Mouse (Mus musculus) kidney, postnatal 0 days (tissue): ENCODE results near the gene Tmod4. TPM values are rescaled to one million over a fixed set of nuclear protein-coding genes. Genes with fewer than 3 reads are reported as not detected.

Experiments used
- ATAC-seq: fragments of 200-750 bp; cut with Nextera tagmentation; replicated peaks from 2 replicates; pipeline ENCODE4 v1.8.0; 2017; ENCODE audit warnings: low read depth, moderate number of reproducible peaks, moderate TSS enrichment, moderate library complexity; ENCODE audit not compliant: low FRiP score
- DNase-seq: peaks from one replicate; pipeline ENCODE4 v3.0.0-alpha.2; 2016; ENCODE audit warnings: low spot score
- H3K27ac ChIP-seq: fragments of 300-500 bp; sonication (generic); 2 replicates; pipeline ENCODE4 v1.5.1; 2014; ENCODE audit warnings: mild to moderate bottlenecking
- H3K27me3 ChIP-seq: fragments of 300-500 bp; sonication (generic); 2 replicates; pipeline ENCODE4 v1.6.1; 2014; ENCODE audit warnings: low read length, mixed read lengths; ENCODE audit not compliant: insufficient read depth
- H3K36me3 ChIP-seq: fragments of 300-500 bp; sonication (generic); 2 replicates; pipeline ENCODE4 v1.6.1; 2014; ENCODE audit warnings: low read length, mixed read lengths; ENCODE audit not compliant: insufficient read depth
- H3K4me1 ChIP-seq: fragments of 300-500 bp; sonication (generic); replicated peaks from 2 replicates; pipeline ENCODE4 v1.6.1; 2014; ENCODE audit warnings: antibody characterized with exemption, low read length, mixed read lengths; ENCODE audit not compliant: insufficient read depth
- H3K4me2 ChIP-seq: fragments of 300-500 bp; sonication (generic); 2 replicates; pipeline ENCODE4 v1.6.1; 2014; ENCODE audit warnings: mild to moderate bottlenecking, low read length, moderate library complexity, mixed read lengths
- H3K4me3 ChIP-seq: fragments of 300-500 bp; sonication (generic); replicated peaks from 2 replicates; pipeline ENCODE4 v1.5.1; 2014; ENCODE audit warnings: low read depth, low read length
- H3K9ac ChIP-seq: fragments of 300-500 bp; sonication (generic); 2 replicates; pipeline ENCODE4 v1.6.1; 2014; ENCODE audit warnings: low read depth, low read length
- H3K9me3 ChIP-seq: fragments of 300-500 bp; sonication (generic); replicated peaks from 2 replicates; pipeline ENCODE4 v1.6.1; 2016; ENCODE audit warnings: low read length, inconsistent platforms, mixed read lengths
- CTCF ChIP-seq: IDR thresholded peaks from 2 replicates; pipeline ENCODE4 v1.5.1; 2016; ENCODE audit warnings: antibody characterized with exemption, low read depth, mild to moderate bottlenecking, moderate library complexity
- WGBS: fragments of 180-500 bp; shearing (Covaris S2); extraction: QIAGEN DNeasy Blood & Tissue Kit; methylation state at CpG from one replicate; pipeline ENCODE4 v1.1.7; 2014; 5-methylcytosine and 5-hydroxymethylcytosine counted together
- polyA plus RNA-seq: library from polyadenylated mRNA; unstranded; fragments of >200 nt; fragmentation: Nextera tagmentation; extraction: Ambion mirVana; gene quantifications from 2 replicates; pipeline ENCODE4 v1.2.1, GENCODE M21; 2015

The Tmod4 gene
- polyA plus RNA-seq, 1 experiment from 2014 or later, result 0.83 TPM

- H3K9ac ChIP-seq, result no peak overlapping the region
- WGBS, result 94% methylated on average over 9 of the region's 9 CpGs
- no peak overlapping the region for H3K4me3 ChIP-seq
- H3K27me3 ChIP-seq, result no peaks in the 10 kb centered on the region
- H3K36me3 ChIP-seq, result peaks cover 7% of the 10 kb centered on the region
- TF ChIP-seq CTCF, result no peak
- DNase-seq (no peak), ATAC-seq (no peak)
- H3K4me1 ChIP-seq, result no peaks in the 10 kb centered on the region
- H3K9me3 ChIP-seq, result no peaks in the 10 kb centered on the region
- no peak overlapping the region for H3K4me2 ChIP-seq
- no peak overlapping the region for H3K27ac ChIP-seq
Measured at GRCm38 (mm10) chr3:95141474-95141873, 17.2 kb downstream of the Tmod4 start.

- H3K27me3 ChIP-seq, result no peaks in the 10 kb centered on the region
- no peak within 1 kb of the TSS for H3K27ac ChIP-seq
- peaks cover 7% of the 10 kb centered on the region for H3K36me3 ChIP-seq
- H3K9me3 ChIP-seq, result no peaks in the 10 kb centered on the region
- no peak within 1 kb of the TSS for H3K9ac ChIP-seq
- no peak within 1 kb of the TSS for H3K4me3 ChIP-seq
- 86% methylated on average over 10 of the region's 10 CpGs for WGBS
- DNase-seq (no peak), ATAC-seq (no peak)
- TF ChIP-seq CTCF, result no peak
- no peaks in the 10 kb centered on the region for H3K4me1 ChIP-seq
- H3K4me2 ChIP-seq, result no peak within 1 kb of the TSS
Measured at GRCm38 (mm10) chr3:95141952-95142616, 17.8 kb downstream of the Tmod4 start, which contains the start of gene Tnfaip8l2. Tnfaip8l2 (minus strand) TSS chr3:95142360.

GRCm38 (mm10) chr3:95142617-95143011 is 18.3 kb downstream of the Tmod4 start:
- peaks cover 7% of the 10 kb centered on the region for H3K36me3 ChIP-seq
- peak; percentile 94 for TF ChIP-seq CTCF
- DNase-seq (peak; percentile 87), ATAC-seq (peak; percentile 52; the same call in 1 of the 2 replicates)
- H3K4me3 ChIP-seq, result no peak overlapping the region
- H3K9me3 ChIP-seq, result no peaks in the 10 kb centered on the region
- no peaks in the 10 kb centered on the region for H3K27me3 ChIP-seq
- WGBS, result 9% methylated on average over 5 of the region's 5 CpGs
- H3K9ac ChIP-seq, result no peak overlapping the region
- no peaks in the 10 kb centered on the region for H3K4me1 ChIP-seq
- no peak overlapping the region for H3K27ac ChIP-seq
- H3K4me2 ChIP-seq, result no peak overlapping the region

GRCm38 (mm10) chr3:95147924-95148323 is 23.6 kb downstream of the Tmod4 start:
- 45% methylated on average over 3 of the region's 3 CpGs for WGBS
- H3K27me3 ChIP-seq, result no peaks in the 10 kb centered on the region
- no peaks in the 10 kb centered on the region for H3K4me1 ChIP-seq
- H3K4me2 ChIP-seq, result no peak overlapping the region
- H3K9me3 ChIP-seq, result no peaks in the 10 kb centered on the region
- ATAC-seq, result no peak
- H3K9ac ChIP-seq, result no peak overlapping the region
- DNase-seq, result no peak
- no peak for TF ChIP-seq CTCF
- H3K36me3 ChIP-seq, result no peaks in the 10 kb centered on the region
- H3K27ac ChIP-seq, result no peak overlapping the region
- no peak overlapping the region for H3K4me3 ChIP-seq

- no peak for DNase-seq
- Histone ChIP-seq H3K4me3 (no peak overlapping the region), H3K9ac (no peak overlapping the region), H3K4me2 (no peak overlapping the region), H3K27me3 (no peaks in the 10 kb centered on the region), H3K4me1 (no peaks in the 10 kb centered on the region), H3K9me3 (no peaks in the 10 kb centered on the region), H3K27ac (no peak overlapping the region), H3K36me3 (no peaks in the 10 kb centered on the region)
- TF ChIP-seq CTCF, result peak; percentile 66
- no peak for ATAC-seq
- 49% methylated on average over 4 of the region's 4 CpGs for WGBS
Measured at GRCm38 (mm10) chr3:95153874-95154273, 29.6 kb downstream of the Tmod4 start.

GRCm38 (mm10) chr3:95159511-95159986 is 35.3 kb downstream of the Tmod4 start:
- DNase-seq (no peak), ATAC-seq (no peak)
- Histone ChIP-seq H3K9ac (peak overlapping the region; percentile 18; the same call in 1 of the 2 replicates), H3K27me3 (no peaks in the 10 kb centered on the region), H3K4me2 (peak overlapping the region; percentile 97), H3K36me3 (no peaks in the 10 kb centered on the region), H3K27ac (no peak overlapping the region), H3K9me3 (no peaks in the 10 kb centered on the region), H3K4me3 (peak overlapping the region; percentile 64), H3K4me1 (peaks cover 12% of the 10 kb centered on the region; the same call in 1 of the 2 replicates)
- WGBS, result 22% methylated on average over 8 of the region's 8 CpGs
- TF ChIP-seq CTCF, result no peak
